ENCODE assay signal across 11 mouse cellular contexts in genomic region chr1:143903985-143904384, GRCm38 (mm10).
DNase-seq lines count a peak whose midpoint lies in the region; ATAC-seq and TF ChIP-seq lines count a peak whose summit lies in the region.
"Had no signal": no experiment of that assay in that cellular context is flagged by ENCODE, and none has a peak within 500 bp of the region (broad histone marks: within the 10 kb centered on the region; RNA-seq: fewer than 3 reads in every experiment).

No protein-coding gene starts in this region.

- TF ChIP-seq CTCF in intestine, postnatal 0 days (IDR thresholded peaks at IDR 0.05; ENCODE audit: low read depth), result no peak

- no peak for TF ChIP-seq POLR2A in limb, embryonic 14.5 days (IDR thresholded peaks at IDR 0.05; ENCODE audit: borderline replicate concordance, extremely low read depth, insufficient read depth, insufficient read length)

- ATAC-seq in intestine, embryonic 15.5 days, result peak; percentile 56; the same call in 1 of the 2 replicates
- no peak for ATAC-seq in intestine, postnatal 0 days
- ATAC-seq in limb, embryonic 14.5 days (ENCODE audit: low FRiP score, low read depth), result peak; percentile 74

- H3K27ac ChIP-seq in intestine, embryonic 15.5 days, result no peak overlapping the region
- no peak overlapping the region for H3K27ac ChIP-seq in intestine, postnatal 0 days (ENCODE audit: low read depth, low read length)
- H3K27ac ChIP-seq in limb, embryonic 14.5 days (replicated peaks; ENCODE audit: low read depth, low read length), result no peak overlapping the region
- H3K27ac ChIP-seq: heart, embryonic 15.5 days had no signal

- no peaks in the 10 kb centered on the region for H3K4me1 ChIP-seq in intestine, embryonic 15.5 days (replicated peaks)
- H3K4me1 ChIP-seq in intestine, postnatal 0 days (replicated peaks; ENCODE audit: control insufficient read depth, insufficient read depth, low read length), result no peaks in the 10 kb centered on the region
- H3K4me1 ChIP-seq in limb, embryonic 14.5 days (ENCODE audit: control insufficient read depth, insufficient read depth, low read length), result no peaks in the 10 kb centered on the region
- H3K4me1 ChIP-seq: heart, embryonic 15.5 days had no signal

- no peaks in the 10 kb centered on the region for H3K36me3 ChIP-seq in intestine, embryonic 15.5 days
- H3K36me3 ChIP-seq in intestine, postnatal 0 days (ENCODE audit: control insufficient read depth, insufficient read depth), result no peaks in the 10 kb centered on the region
- no peaks in the 10 kb centered on the region for H3K36me3 ChIP-seq in limb, embryonic 14.5 days (ENCODE audit: control insufficient read depth, insufficient read depth, low read length)
- H3K36me3 ChIP-seq: G1E; heart, embryonic 15.5 days had no signal

- H3K4me3 ChIP-seq in intestine, embryonic 15.5 days (replicated peaks), result no peak overlapping the region
- no peak overlapping the region for H3K4me3 ChIP-seq in intestine, postnatal 0 days (ENCODE audit: low read depth, low read length)
- H3K4me3 ChIP-seq in limb, embryonic 14.5 days (replicated peaks; ENCODE audit: low read length), result no peak overlapping the region
- H3K4me3 ChIP-seq: heart, embryonic 15.5 days had no signal

- H3K27me3 ChIP-seq in intestine, embryonic 15.5 days (replicated peaks), result no peaks in the 10 kb centered on the region
- H3K27me3 ChIP-seq in intestine, postnatal 0 days (replicated peaks; ENCODE audit: control insufficient read depth, insufficient read depth, low read length), result no peaks in the 10 kb centered on the region
- no peaks in the 10 kb centered on the region for H3K27me3 ChIP-seq in limb, embryonic 14.5 days (ENCODE audit: control insufficient read depth, insufficient read depth, low read length)
- H3K27me3 ChIP-seq: heart, embryonic 15.5 days had no signal

- H3K4me2 ChIP-seq in intestine, embryonic 15.5 days (replicated peaks), result no peak overlapping the region
- H3K4me2 ChIP-seq in intestine, postnatal 0 days (replicated peaks; ENCODE audit: low read depth), result no peak overlapping the region
- no peak overlapping the region for H3K4me2 ChIP-seq in limb, embryonic 14.5 days (replicated peaks; ENCODE audit: low read depth, low read length, severe bottlenecking)
- H3K4me2 ChIP-seq: heart, embryonic 15.5 days had no signal

- WGBS in intestine, embryonic 15.5 days, result 74% methylated on average over 3 of the region's 3 CpGs
- 87% methylated on average over 3 of the region's 3 CpGs for WGBS in intestine, postnatal 0 days
- 80% methylated on average over 3 of the region's 3 CpGs for WGBS in limb, embryonic 14.5 days

- no peak overlapping the region for H3K9ac ChIP-seq in intestine, embryonic 15.5 days
- no peak overlapping the region for H3K9ac ChIP-seq in intestine, postnatal 0 days (ENCODE audit: low read depth, low read length)
- no peak overlapping the region for H3K9ac ChIP-seq in limb, embryonic 14.5 days (ENCODE audit: low read depth, low read length, severe bottlenecking)
- H3K9ac ChIP-seq: heart, embryonic 15.5 days had no signal

- H3K9me3 ChIP-seq in intestine, embryonic 15.5 days, result no peaks in the 10 kb centered on the region
- H3K9me3 ChIP-seq in intestine, postnatal 0 days (ENCODE audit: control insufficient read depth), result no peaks in the 10 kb centered on the region
- no peaks in the 10 kb centered on the region for H3K9me3 ChIP-seq in limb, embryonic 14.5 days (ENCODE audit: control insufficient read depth, low read length)
- H3K9me3 ChIP-seq: G1E; heart, embryonic 15.5 days had no signal

- peak; percentile 8 for DNase-seq in cerebellum, adult 9-11 months
- peak; percentile 64 to 68 for DNase-seq in frontal cortex, adult 2 months (ENCODE audit: extremely low spot score in 1 of 2, low spot score in 1 of 2)
- peak; percentile 45 for DNase-seq in limb, embryonic 14.5 days (ENCODE audit: low spot score)
- no peak for DNase-seq in thymus, postnatal 0 days (ENCODE audit: low spot score)
- DNase-seq in liver, result no peak
- no peak for DNase-seq in urinary bladder, adult 2 months (ENCODE audit: low spot score)
- DNase-seq: adrenal gland, postnatal 25 days had no signal

Comparison
In these comparisons a context has a peak if more than half of its experiments do, and no peak if none do; other contexts are left out.
1. DNase-seq: peak in cerebellum, adult 9-11 months (single experiment), frontal cortex, adult 2 months (2 of 2) and limb, embryonic 14.5 days (single experiment); none in thymus, postnatal 0 days (single experiment), liver (single experiment) and urinary bladder, adult 2 months (single experiment).